Mouse (Mus musculus): ENCODE results near the gene Aldh16a1.

- TF ChIP-seq CTCF (conservative IDR thresholded peaks at IDR 0.05; ENCODE audit: insufficient read depth, insufficient read length, low read depth, low read length) (no peak), POLR2A (IDR thresholded peaks at IDR 0.05; ENCODE audit: low read depth, low read length) (no peak)
These were observed 39.7 kb upstream of the Aldh16a1 start for GRCm38 (mm10) chr7:45193871-45194785.

All from kidney, adult 2 months (tissue).